8 mouse cellular contexts compared by ENCODE assay signal in genomic region chr9:106477649-106478048, GRCm38 (mm10). TPM values are rescaled to one million over a fixed set of nuclear protein-coding genes. Genes with fewer than 3 reads are reported as not detected.
DNase-seq lines count a peak whose midpoint lies in the region; ATAC-seq lines count a peak whose summit lies in the region.

No protein-coding gene starts in this region.

- peak overlapping the region; percentile 53 for H3K9ac ChIP-seq in heart, embryonic 15.5 days
- peak overlapping the region; percentile 46 for H3K9ac ChIP-seq in liver, embryonic 16.5 days (ENCODE audit: low read depth, low read length)

- H3K4me2 ChIP-seq in heart, embryonic 15.5 days: peak overlapping the region; percentile 88
- peak overlapping the region; percentile 91 for H3K4me2 ChIP-seq in liver, embryonic 16.5 days (ENCODE audit: low read depth, low read length)

- WGBS in heart, embryonic 15.5 days: 2% methylated on average over 16 of the region's 16 CpGs
- under 1% methylated on average over 16 of the region's 16 CpGs for WGBS in liver, embryonic 16.5 days (ENCODE audit: insufficient replicate concordance)

- H3K4me1 ChIP-seq in megakaryocyte, embryonic 14.5 days: peaks cover 62% of the 10 kb centered on the region
- H3K4me1 ChIP-seq in heart, embryonic 15.5 days (replicated peaks): peaks cover 40% of the 10 kb centered on the region
- peaks cover 30% of the 10 kb centered on the region for H3K4me1 ChIP-seq in liver, embryonic 16.5 days (ENCODE audit: control insufficient read depth, low read depth, low read length)

- H3K36me3 ChIP-seq in megakaryocyte, embryonic 14.5 days (replicated peaks; ENCODE audit: low read length): peaks cover 38% of the 10 kb centered on the region
- peaks cover 5% of the 10 kb centered on the region; the same call in 1 of the 2 replicates for H3K36me3 ChIP-seq in heart, embryonic 15.5 days
- no peaks in the 10 kb centered on the region; the same call in none of the 2 replicates for H3K36me3 ChIP-seq in liver, embryonic 16.5 days (ENCODE audit: control insufficient read depth, insufficient read depth)

- no peak for ATAC-seq in CD4-positive, CD25-positive, alpha-beta regulatory T cell, adult 4 months
- no peak for ATAC-seq in megakaryocyte, adult 5-6 weeks (ENCODE audit: poor library complexity, severe bottlenecking)
- no peak for ATAC-seq in heart, embryonic 15.5 days (replicated peaks; ENCODE audit: insufficient number of reproducible peaks, insufficient read depth, low FRiP score, low read depth)
- no peak for ATAC-seq in liver, embryonic 16.5 days (ENCODE audit: low read depth)
- no peak for ATAC-seq in monocyte, adult 5-6 weeks (replicated peaks; ENCODE audit: insufficient number of reproducible peaks, low FRiP score, low TSS enrichment, poor library complexity, severe bottlenecking)

- no peaks in the 10 kb centered on the region for H3K9me3 ChIP-seq in megakaryocyte, embryonic 14.5 days
- no peaks in the 10 kb centered on the region for H3K9me3 ChIP-seq in heart, embryonic 15.5 days (replicated peaks)
- no peaks in the 10 kb centered on the region for H3K9me3 ChIP-seq in liver, embryonic 16.5 days (replicated peaks; ENCODE audit: control insufficient read depth, low read length)

- H3K4me3 ChIP-seq in megakaryocyte, embryonic 14.5 days (replicated peaks): peak overlapping the region; percentile 94
- peak overlapping the region; percentile 65 for H3K4me3 ChIP-seq in heart, embryonic 15.5 days
- H3K4me3 ChIP-seq in liver, embryonic 16.5 days (ENCODE audit: low read depth, low read length): peak overlapping the region; percentile 67

- H3K27ac ChIP-seq in heart, embryonic 15.5 days: no peak overlapping the region
- no peak overlapping the region for H3K27ac ChIP-seq in liver, embryonic 16.5 days (ENCODE audit: low read length)

- peak; percentile 32 for DNase-seq in CD4-positive, CD25-positive, alpha-beta regulatory T cell, adult 2 months (ENCODE audit: low read depth, low spot score)
- DNase-seq in adrenal gland, postnatal 25 days: no peak

- H3K27me3 ChIP-seq in megakaryocyte, embryonic 14.5 days (replicated peaks): peaks cover 2% of the 10 kb centered on the region
- no peaks in the 10 kb centered on the region for H3K27me3 ChIP-seq in heart, embryonic 15.5 days
- no peaks in the 10 kb centered on the region for H3K27me3 ChIP-seq in liver, embryonic 16.5 days (ENCODE audit: control insufficient read depth, insufficient read depth, low read depth, low read length)

RNA-seq across cellular contexts. Expression of gene Parp3, which starts 0.9 kb away (rescaled TPM):
- 10 to 100 TPM; 52.6 to 68.5 TPM for polyA plus RNA-seq in CD4-positive, CD25-positive, alpha-beta regulatory T cell, adult 4 months (2017; shearing (Covaris generic))
- polyA plus RNA-seq in megakaryocyte, embryonic 14.5 days (2012; ENCODE audit: insufficient read depth, low replicate concordance): 2.6 and 5.6 TPM in 2 replicates
- 14.3 and 19.2 TPM in 2 replicates for total RNA-seq in megakaryocyte, adult 5-6 weeks (2015)
- 26.7 and 29.7 TPM in 2 replicates for total RNA-seq in megakaryocyte, adult 5-6 weeks (2017)
- 1.9 and 4.7 TPM in 2 replicates for polyA plus RNA-seq in heart, embryonic 15.5 days (2015; fragmentation: Nextera tagmentation; extraction: Ambion mirVana)
- polyA plus RNA-seq in liver, embryonic 16.5 days (2015; fragmentation: Nextera tagmentation; extraction: Ambion mirVana): 1.3 TPM in 2 replicates
- 40.5 to 57.0 TPM (median 45.9 TPM) in 3 replicates for total RNA-seq in monocyte, adult 5-6 weeks (2017)
- 37.4 and 38.7 TPM in 2 replicates for total RNA-seq in adrenal gland, postnatal 25 days (2021)

RNA-seq across cellular contexts. Expression of gene Rrp9, which starts 1.9 kb away (rescaled TPM):
- polyA plus RNA-seq in CD4-positive, CD25-positive, alpha-beta regulatory T cell, adult 4 months (2017; shearing (Covaris generic)): 10 to 100 TPM; 35.4 to 37.4 TPM
- 198 and 662 TPM in 2 replicates for polyA plus RNA-seq in megakaryocyte, embryonic 14.5 days (2012; ENCODE audit: insufficient read depth, low replicate concordance)
- total RNA-seq in megakaryocyte, adult 5-6 weeks (2015): 3.6 and 6.3 TPM in 2 replicates
- total RNA-seq in megakaryocyte, adult 5-6 weeks (2017): 10.0 and 16.0 TPM in 2 replicates
- polyA plus RNA-seq in heart, embryonic 15.5 days (2015; fragmentation: Nextera tagmentation; extraction: Ambion mirVana): 24.9 and 34.2 TPM in 2 replicates
- 16.3 and 16.4 TPM in 2 replicates for polyA plus RNA-seq in liver, embryonic 16.5 days (2015; fragmentation: Nextera tagmentation; extraction: Ambion mirVana)
- total RNA-seq in monocyte, adult 5-6 weeks (2017): 27.1 to 41.0 TPM (median 35.1 TPM) in 3 replicates
- total RNA-seq in adrenal gland, postnatal 25 days (2021): 35.9 and 41.5 TPM in 2 replicates

RNA-seq across cellular contexts. Expression of gene Gpr62, which starts 11.9 kb away (rescaled TPM):
- polyA plus RNA-seq in CD4-positive, CD25-positive, alpha-beta regulatory T cell, adult 4 months (2017; shearing (Covaris generic)): not detected
- polyA plus RNA-seq in megakaryocyte, embryonic 14.5 days (2012; ENCODE audit: insufficient read depth, low replicate concordance): 0.39 TPM in 1 of 2 replicates, not detected in the other
- total RNA-seq in megakaryocyte, adult 5-6 weeks (2015): not detected in 2 replicates
- total RNA-seq in megakaryocyte, adult 5-6 weeks (2017): not detected in 2 replicates
- 0.10 and 0.14 TPM in 2 replicates for polyA plus RNA-seq in heart, embryonic 15.5 days (2015; fragmentation: Nextera tagmentation; extraction: Ambion mirVana)
- polyA plus RNA-seq in liver, embryonic 16.5 days (2015; fragmentation: Nextera tagmentation; extraction: Ambion mirVana): 0.04 TPM in 1 of 2 replicates, not detected in the other
- total RNA-seq in monocyte, adult 5-6 weeks (2017): 0.48 TPM in 1 of 3 replicates, not detected in the others
- total RNA-seq in adrenal gland, postnatal 25 days (2021): 0.21 TPM in 1 of 2 replicates, not detected in the other

RNA-seq across cellular contexts. Expression of gene Iqcf1, which starts 22.1 kb away (rescaled TPM):
- not detected for polyA plus RNA-seq in CD4-positive, CD25-positive, alpha-beta regulatory T cell, adult 4 months (2017; shearing (Covaris generic))
- not detected in 2 replicates for polyA plus RNA-seq in megakaryocyte, embryonic 14.5 days (2012; ENCODE audit: insufficient read depth, low replicate concordance)
- total RNA-seq in megakaryocyte, adult 5-6 weeks (2015): not detected in 2 replicates
- total RNA-seq in megakaryocyte, adult 5-6 weeks (2017): not detected in 2 replicates
- not detected in 2 replicates for polyA plus RNA-seq in heart, embryonic 15.5 days (2015; fragmentation: Nextera tagmentation; extraction: Ambion mirVana)
- polyA plus RNA-seq in liver, embryonic 16.5 days (2015; fragmentation: Nextera tagmentation; extraction: Ambion mirVana): not detected in 2 replicates
- not detected in 3 replicates for total RNA-seq in monocyte, adult 5-6 weeks (2017)
- total RNA-seq in adrenal gland, postnatal 25 days (2021): not detected in 2 replicates

RNA-seq across cellular contexts. Expression of gene Pcbp4, which starts 24.6 kb away (rescaled TPM):
- 1 to 10 TPM; 2.9 to 3.1 TPM for polyA plus RNA-seq in CD4-positive, CD25-positive, alpha-beta regulatory T cell, adult 4 months (2017; shearing (Covaris generic))
- 33.5 and 43.6 TPM in 2 replicates for polyA plus RNA-seq in megakaryocyte, embryonic 14.5 days (2012; ENCODE audit: insufficient read depth, low replicate concordance)
- total RNA-seq in megakaryocyte, adult 5-6 weeks (2015): 1.5 and 2.9 TPM in 2 replicates
- 2.4 and 4.0 TPM in 2 replicates for total RNA-seq in megakaryocyte, adult 5-6 weeks (2017)
- 61.8 and 73.2 TPM in 2 replicates for polyA plus RNA-seq in heart, embryonic 15.5 days (2015; fragmentation: Nextera tagmentation; extraction: Ambion mirVana)
- polyA plus RNA-seq in liver, embryonic 16.5 days (2015; fragmentation: Nextera tagmentation; extraction: Ambion mirVana): 5.1 and 6.0 TPM in 2 replicates
- 1.2 to 9.7 TPM (median 2.7 TPM) in 3 replicates for total RNA-seq in monocyte, adult 5-6 weeks (2017)
- 26.8 and 29.9 TPM in 2 replicates for total RNA-seq in adrenal gland, postnatal 25 days (2021)
